Mouse (Mus musculus): ENCODE data around the gene Grik3. TPM values are rescaled to one million over a fixed set of nuclear protein-coding genes. Genes with fewer than 3 reads are reported as not detected.

Grik3 gene
- polyA plus RNA-seq, 1 experiment from 2014 or later, result 0.01 TPM

DNA sequence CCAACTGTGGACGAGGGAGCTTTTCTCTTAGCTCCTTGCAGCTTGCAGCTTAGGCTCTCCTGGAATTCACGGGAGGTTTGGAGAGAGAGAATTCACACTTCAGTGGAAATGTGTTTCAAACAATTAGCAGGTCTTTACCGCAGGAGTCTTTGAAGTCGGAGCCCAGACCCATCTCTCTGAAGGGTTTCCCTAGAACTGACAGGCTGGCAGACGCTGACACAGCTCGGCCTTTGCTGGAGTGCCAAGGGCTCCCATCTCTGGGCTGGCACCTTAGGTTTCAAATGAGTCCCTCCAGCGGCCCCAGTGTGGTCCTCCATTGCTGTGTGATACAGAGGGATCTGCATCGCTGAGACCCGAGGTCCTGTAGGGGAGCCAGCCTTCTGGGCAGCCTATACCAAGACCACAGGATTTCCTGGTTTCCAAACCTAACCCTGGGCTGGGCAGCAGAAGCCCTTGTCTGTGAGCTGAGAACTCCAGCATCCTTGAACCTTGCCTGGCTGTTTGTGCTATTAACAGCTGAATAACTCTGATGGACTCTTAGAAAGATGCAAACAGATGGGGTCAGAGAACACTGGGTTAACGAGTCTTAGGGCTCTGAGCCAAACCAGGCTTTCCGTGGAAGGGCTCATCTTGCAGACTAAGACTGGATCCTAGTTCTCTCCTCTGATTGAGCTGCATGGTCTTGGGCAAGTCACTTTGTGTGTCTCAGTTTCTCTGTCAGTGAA, 83.6 kb downstream of the Grik3 start:
- no peak overlapping the region for H3K4me2 ChIP-seq (ENCODE audit: low read length)
- no peak overlapping the region for H3K4me3 ChIP-seq (replicated peaks; ENCODE audit: low read depth, low read length)
- no peak overlapping the region for H3K27ac ChIP-seq
- no peak for DNase-seq (ENCODE audit: low spot score)
- no peak for TF ChIP-seq CTCF (IDR thresholded peaks at IDR 0.05; ENCODE audit: low read depth)
- no peaks in the 10 kb centered on the region for H3K36me3 ChIP-seq (ENCODE audit: insufficient read depth, low read length)
- no peak for ATAC-seq (replicated peaks; ENCODE audit: low FRiP score, low read depth)
- WGBS, result 5% methylated on average over 11 of the region's 11 CpGs
- H3K9ac ChIP-seq (ENCODE audit: low read depth, low read length), result no peak overlapping the region
- no peaks in the 10 kb centered on the region for H3K9me3 ChIP-seq (replicated peaks; ENCODE audit: low read length)
- no peaks in the 10 kb centered on the region for H3K27me3 ChIP-seq (ENCODE audit: insufficient read depth, low read length)
- no peaks in the 10 kb centered on the region for H3K4me1 ChIP-seq (replicated peaks; ENCODE audit: insufficient read depth, low read length)

DNA sequence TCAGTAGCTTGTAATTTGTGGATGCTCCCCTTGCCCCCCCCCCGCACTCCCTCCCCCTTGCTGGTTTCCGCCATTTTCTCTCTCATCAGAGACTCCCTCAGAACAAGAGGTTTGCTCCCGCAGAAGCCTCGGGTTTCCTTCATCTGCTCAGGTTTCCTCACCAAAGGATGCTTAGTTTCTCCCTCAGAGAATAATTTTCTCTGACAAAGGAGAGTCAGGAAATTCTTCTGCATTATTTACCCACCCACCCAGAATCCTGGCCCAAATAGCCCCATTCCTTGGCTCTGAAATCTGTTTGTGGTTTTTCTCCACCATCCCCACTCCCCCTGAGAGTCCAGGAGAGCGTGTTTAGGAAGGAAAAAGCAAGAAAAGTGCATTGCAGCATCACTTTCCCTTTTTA, 89.8 kb downstream of the Grik3 start:
- H3K4me2 ChIP-seq (ENCODE audit: low read length), result no peak overlapping the region
- no peaks in the 10 kb centered on the region for H3K27me3 ChIP-seq (ENCODE audit: insufficient read depth, low read length)
- no peaks in the 10 kb centered on the region for H3K36me3 ChIP-seq (ENCODE audit: insufficient read depth, low read length)
- H3K27ac ChIP-seq, result no peak overlapping the region
- WGBS, result 20% methylated on average over 5 of the region's 5 CpGs
- H3K4me1 ChIP-seq (replicated peaks; ENCODE audit: insufficient read depth, low read length), result no peaks in the 10 kb centered on the region
- no peak for TF ChIP-seq CTCF (IDR thresholded peaks at IDR 0.05; ENCODE audit: low read depth)
- no peak overlapping the region for H3K9ac ChIP-seq (ENCODE audit: low read depth, low read length)
- DNase-seq (ENCODE audit: low spot score) (no peak), ATAC-seq (replicated peaks; ENCODE audit: low FRiP score, low read depth) (no peak)
- no peaks in the 10 kb centered on the region for H3K9me3 ChIP-seq (replicated peaks; ENCODE audit: low read length)
- H3K4me3 ChIP-seq (replicated peaks; ENCODE audit: low read depth, low read length), result no peak overlapping the region

DNA sequence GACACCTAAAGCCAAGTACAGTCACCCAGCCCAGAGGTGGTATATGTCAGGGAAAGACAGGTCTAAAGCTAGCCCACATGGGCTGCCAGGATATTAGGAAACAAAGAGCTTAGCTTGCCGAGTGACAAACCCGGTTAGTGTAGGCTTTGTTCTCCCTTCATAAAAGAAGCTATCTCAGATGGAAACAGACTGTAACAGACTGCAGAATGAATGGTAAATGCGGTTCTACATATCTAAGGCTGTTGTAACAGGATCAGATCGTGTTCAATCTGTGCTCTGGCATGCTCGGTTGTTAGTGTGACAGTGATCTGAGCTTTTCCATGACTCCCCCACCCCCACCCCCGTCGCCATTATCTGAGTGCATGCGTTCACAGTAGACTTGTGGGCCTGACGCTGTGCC, 92.8 kb downstream of the Grik3 start:
- no peaks in the 10 kb centered on the region for H3K9me3 ChIP-seq (replicated peaks; ENCODE audit: low read length)
- H3K36me3 ChIP-seq (ENCODE audit: insufficient read depth, low read length), result no peaks in the 10 kb centered on the region
- whole genome bisulfite sequencing, result 75% methylated on average over 9 of the region's 9 CpGs
- H3K4me1 ChIP-seq (replicated peaks; ENCODE audit: insufficient read depth, low read length), result no peaks in the 10 kb centered on the region
- H3K4me2 ChIP-seq (ENCODE audit: low read length), result no peak overlapping the region
- H3K9ac ChIP-seq (ENCODE audit: low read depth, low read length), result no peak overlapping the region
- no peak for ATAC-seq (replicated peaks; ENCODE audit: low FRiP score, low read depth)
- no peak overlapping the region for H3K27ac ChIP-seq
- no peak for TF ChIP-seq CTCF (IDR thresholded peaks at IDR 0.05; ENCODE audit: low read depth)
- DNase-seq (ENCODE audit: low spot score), result no peak
- no peaks in the 10 kb centered on the region for H3K27me3 ChIP-seq (ENCODE audit: insufficient read depth, low read length)
- H3K4me3 ChIP-seq (replicated peaks; ENCODE audit: low read depth, low read length), result no peak overlapping the region

DNA sequence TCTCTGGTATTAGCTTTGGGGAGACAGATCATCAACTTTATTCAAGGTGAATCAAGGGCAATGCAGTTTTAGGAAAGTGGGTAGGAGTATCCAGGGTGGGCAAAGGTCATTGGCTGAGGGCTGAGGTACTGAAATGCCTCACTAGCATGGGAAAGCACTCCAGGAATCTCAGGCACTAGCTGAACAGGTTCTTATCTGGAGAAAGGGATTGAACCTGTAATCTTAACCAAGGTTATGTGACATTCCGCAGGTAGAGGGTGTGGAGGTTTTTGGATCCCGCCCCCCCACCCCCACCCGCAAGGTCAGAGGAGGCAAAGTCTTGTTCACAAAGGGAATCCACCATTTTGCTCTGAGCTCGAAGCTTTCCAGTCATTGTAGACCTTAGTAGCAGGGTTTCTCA, 93.4 kb downstream of the Grik3 start:
- Histone ChIP-seq H3K4me1 (replicated peaks; ENCODE audit: insufficient read depth, low read length) (no peaks in the 10 kb centered on the region), H3K4me3 (replicated peaks; ENCODE audit: low read depth, low read length) (no peak overlapping the region), H3K9ac (ENCODE audit: low read depth, low read length) (no peak overlapping the region), H3K27me3 (ENCODE audit: insufficient read depth, low read length) (no peaks in the 10 kb centered on the region), H3K36me3 (ENCODE audit: insufficient read depth, low read length) (no peaks in the 10 kb centered on the region), H3K4me2 (ENCODE audit: low read length) (no peak overlapping the region), H3K9me3 (replicated peaks; ENCODE audit: low read length) (no peaks in the 10 kb centered on the region), H3K27ac (no peak overlapping the region)
- WGBS, result 84% methylated on average over 4 of the region's 4 CpGs
- DNase-seq (ENCODE audit: low spot score), result no peak
- no peak for ATAC-seq (replicated peaks; ENCODE audit: low FRiP score, low read depth)
- TF ChIP-seq CTCF (IDR thresholded peaks at IDR 0.05; ENCODE audit: low read depth), result no peak

DNA sequence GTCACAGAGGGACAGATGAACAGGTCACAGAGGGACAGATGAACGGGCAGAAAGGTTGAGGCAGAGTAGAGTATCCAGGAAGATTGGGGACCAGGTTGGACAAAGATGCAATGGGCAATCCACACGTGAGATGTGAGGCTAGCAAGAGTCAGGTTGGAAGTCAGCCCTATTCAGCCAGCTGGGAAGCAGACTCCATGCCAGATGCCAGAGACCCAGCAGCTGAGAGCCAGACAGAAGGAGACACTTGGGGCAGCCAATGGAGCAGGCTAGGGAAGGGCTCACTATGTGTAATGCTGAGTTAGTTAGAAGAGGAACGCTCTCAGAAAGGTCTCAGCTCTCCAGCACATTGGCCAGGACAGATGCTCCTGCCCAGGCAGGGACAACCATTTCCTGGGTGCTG, 94.2 kb downstream of the Grik3 start:
- no peak overlapping the region for H3K9ac ChIP-seq (ENCODE audit: low read depth, low read length)
- no peaks in the 10 kb centered on the region for H3K9me3 ChIP-seq (replicated peaks; ENCODE audit: low read length)
- WGBS, result 73% methylated on average over 3 of the region's 3 CpGs
- no peak overlapping the region for H3K4me2 ChIP-seq (ENCODE audit: low read length)
- ATAC-seq (replicated peaks; ENCODE audit: low FRiP score, low read depth) (no peak), DNase-seq (ENCODE audit: low spot score) (no peak)
- H3K27me3 ChIP-seq (ENCODE audit: insufficient read depth, low read length), result no peaks in the 10 kb centered on the region
- H3K4me3 ChIP-seq (replicated peaks; ENCODE audit: low read depth, low read length), result no peak overlapping the region
- TF ChIP-seq CTCF (IDR thresholded peaks at IDR 0.05; ENCODE audit: low read depth), result no peak
- no peaks in the 10 kb centered on the region for H3K36me3 ChIP-seq (ENCODE audit: insufficient read depth, low read length)
- H3K4me1 ChIP-seq (replicated peaks; ENCODE audit: insufficient read depth, low read length), result no peaks in the 10 kb centered on the region
- H3K27ac ChIP-seq, result no peak overlapping the region

DNA sequence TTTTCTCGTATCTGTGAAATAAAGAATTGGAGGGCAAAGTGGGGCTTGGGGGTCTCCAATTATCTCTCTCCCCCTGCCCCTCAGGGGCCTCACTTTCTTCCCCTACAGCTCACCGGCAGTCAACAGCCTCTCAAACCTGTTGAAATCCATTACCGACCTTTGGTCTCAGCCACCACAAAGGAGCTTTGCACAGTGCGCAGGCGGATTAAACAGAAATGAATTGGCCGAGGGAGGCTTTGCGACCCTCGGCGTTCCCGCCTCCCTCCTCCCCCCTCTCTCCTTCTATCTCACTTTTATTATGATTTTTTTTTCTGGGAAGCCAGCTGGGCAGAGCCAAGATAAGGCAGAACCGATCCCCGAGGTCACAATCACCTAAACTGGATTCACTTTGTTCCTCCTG, 97.1 kb downstream of the Grik3 start:
- no peak for TF ChIP-seq CTCF (IDR thresholded peaks at IDR 0.05; ENCODE audit: low read depth)
- no peak overlapping the region for H3K27ac ChIP-seq
- H3K9ac ChIP-seq (ENCODE audit: low read depth, low read length), result no peak overlapping the region
- H3K4me2 ChIP-seq (ENCODE audit: low read length), result no peak overlapping the region
- no peak overlapping the region for H3K4me3 ChIP-seq (replicated peaks; ENCODE audit: low read depth, low read length)
- WGBS, result 28% methylated on average over 12 of the region's 12 CpGs
- no peaks in the 10 kb centered on the region for H3K27me3 ChIP-seq (ENCODE audit: insufficient read depth, low read length)
- no peaks in the 10 kb centered on the region for H3K9me3 ChIP-seq (replicated peaks; ENCODE audit: low read length)
- DNase-seq (ENCODE audit: low spot score), result no peak
- no peaks in the 10 kb centered on the region for H3K36me3 ChIP-seq (ENCODE audit: insufficient read depth, low read length)
- ATAC-seq (replicated peaks; ENCODE audit: low FRiP score, low read depth), result no peak
- H3K4me1 ChIP-seq (replicated peaks; ENCODE audit: insufficient read depth, low read length), result no peaks in the 10 kb centered on the region
